Mouse (Mus musculus): ENCODE measurements at regions not wholly inside any gene's neighbourhood (a gene's known extent, or its start where the extent isn't known, plus 50 kb on each side); places are given as distances from the start of the nearest gene placed in this dataset.

DNA sequence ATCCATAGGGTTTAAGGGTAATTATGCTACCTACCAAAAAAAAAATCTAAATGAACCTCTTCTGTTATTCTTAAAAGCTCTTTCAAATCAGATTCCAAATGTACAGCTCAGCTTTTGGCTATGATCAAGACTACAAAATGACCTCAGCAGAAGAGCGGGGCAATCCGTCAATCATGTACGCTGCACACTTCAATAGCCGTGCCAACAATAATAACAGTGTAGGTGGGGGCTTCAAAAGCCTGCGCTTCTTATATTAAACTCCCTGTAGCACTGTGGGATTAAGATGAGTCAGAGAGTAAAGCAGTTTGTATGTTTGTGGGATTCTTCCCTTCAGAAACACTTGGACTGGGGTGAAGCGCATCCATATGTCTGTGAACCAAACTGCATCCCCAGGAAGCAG, 210.5 kb downstream of the Wdr11 start:
- no peaks in the 10 kb centered on the region for H3K79me2 ChIP-seq (replicated peaks; ENCODE audit: control insufficient read depth, extremely low read depth, insufficient read depth, poor library complexity, severe bottlenecking)
- no peaks in the 10 kb centered on the region for H3K36me3 ChIP-seq (replicated peaks in 1 of 2; ENCODE audit: control insufficient read depth in 1 of 2, insufficient read depth in 1 of 2, low read length in 1 of 2)
- in situ Hi-C loops (cut with MboI; ENCODE audit: low pct_ligation_motif_present, low pct_unique_long_range_greater_than_20kb, low sequenced_read_pairs), result no loop called here
- TF ChIP-seq ZNF384 (IDR thresholded peaks at IDR 0.05; ENCODE audit: low read depth, low read length) (no peak), EP300 (IDR thresholded peaks at IDR 0.05; ENCODE audit: low read length) (no peak), BHLHE40 (IDR thresholded peaks at IDR 0.05; ENCODE audit: low read depth, low read length) (no peak), MXI1 (IDR thresholded peaks at IDR 0.05; ENCODE audit: low read depth, low read length) (no peak), E2F4 (IDR thresholded peaks at IDR 0.05; ENCODE audit: insufficient replicate concordance, low read depth, low read length) (no peak), ZKSCAN1 (IDR thresholded peaks at IDR 0.05; ENCODE audit: borderline replicate concordance, low read depth, low read length) (no peak), USF1 (IDR thresholded peaks at IDR 0.05; ENCODE audit: low read depth, low read length) (no peak), KAT2A (IDR thresholded peaks at IDR 0.05; ENCODE audit: insufficient replicate concordance, low read length) (no peak), ETS1 (conservative IDR thresholded peaks at IDR 0.05; ENCODE audit: low read depth, low read length) (no peak), ZMIZ1 (IDR thresholded peaks at IDR 0.05; ENCODE audit: low read depth, low read length) (no peak)
- dilution Hi-C loops (cut with MboI; ENCODE audit: extremely low pct_ligation_motif_present, extremely low pct_unique_long_range_greater_than_20kb, low sequenced_read_pairs), result no loop called here
- no peaks in the 10 kb centered on the region for H3K9me3 ChIP-seq (replicated peaks; ENCODE audit: low read length)
- peaks cover 59% of the 10 kb centered on the region for H3K27me3 ChIP-seq (replicated peaks)
- no peak overlapping the region for H3K27ac ChIP-seq (ENCODE audit: insufficient read depth, low read depth)
- DNase-seq (ENCODE audit: extremely low read depth), result no peak
- no peak overlapping the region for H3K4me2 ChIP-seq (ENCODE audit: insufficient read depth, low read depth, poor library complexity, severe bottlenecking)
- H3K4me1 ChIP-seq (ENCODE audit: control insufficient read depth in 1 of 2, insufficient read depth in 2 of 2), result peaks cover 0 to 9% of the 10 kb centered on the region in 2 experiments; a peak in 2 of 4 replicates
- no peak overlapping the region for H3K4me3 ChIP-seq (replicated peaks in 1 of 3; ENCODE audit: low read depth in 2 of 3, low read length in 2 of 3, poor library complexity in 1 of 3)
- H3K9ac ChIP-seq (ENCODE audit: insufficient read depth, low read depth), result no peak overlapping the region

DNA sequence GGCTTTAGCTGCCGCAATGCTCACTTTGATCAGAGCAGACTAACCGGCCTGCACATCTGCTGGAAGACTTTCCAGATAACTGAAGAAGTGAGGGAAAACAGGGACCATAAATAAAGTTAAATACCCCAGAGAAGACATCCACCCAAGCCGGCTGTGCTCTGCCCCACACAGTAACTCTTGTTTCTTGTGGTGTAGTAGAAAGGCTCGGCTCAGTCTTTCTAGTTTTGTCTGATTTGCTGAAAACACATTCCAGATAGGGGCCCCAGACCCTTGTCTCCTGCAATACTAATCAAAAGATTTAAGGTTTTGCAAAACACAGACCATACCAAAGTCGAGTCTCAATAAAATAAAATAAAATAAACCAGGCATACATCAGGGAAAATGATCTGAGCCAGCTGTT, 213.7 kb downstream of the Wdr11 start:
- dilution Hi-C loops (cut with MboI; ENCODE audit: extremely low pct_ligation_motif_present, extremely low pct_unique_long_range_greater_than_20kb, low sequenced_read_pairs), result no loop called here

More for the DNA sequence above, 213.7 kb downstream of the Wdr11 start:
- DNase-seq (ENCODE audit: extremely low read depth), result no peak
- Histone ChIP-seq H3K36me3 (replicated peaks in 1 of 2; ENCODE audit: control insufficient read depth in 1 of 2, insufficient read depth in 1 of 2, low read length in 1 of 2) (no peaks in the 10 kb centered on the region), H3K27me3 (replicated peaks) (peaks cover 68% of the 10 kb centered on the region), H3K79me2 (replicated peaks; ENCODE audit: control insufficient read depth, extremely low read depth, insufficient read depth, poor library complexity, severe bottlenecking) (no peaks in the 10 kb centered on the region), H3K4me3 (replicated peaks in 1 of 3; ENCODE audit: low read depth in 2 of 3, low read length in 2 of 3, poor library complexity in 1 of 3) (no peak overlapping the region), H3K4me2 (ENCODE audit: insufficient read depth, low read depth, poor library complexity, severe bottlenecking) (no peak overlapping the region), H3K27ac (ENCODE audit: insufficient read depth, low read depth) (no peak overlapping the region), H3K4me1 (ENCODE audit: control insufficient read depth in 1 of 2, insufficient read depth in 2 of 2) (no peaks in the 10 kb centered on the region), H3K9me3 (replicated peaks; ENCODE audit: low read length) (no peaks in the 10 kb centered on the region), H3K9ac (ENCODE audit: insufficient read depth, low read depth) (no peak overlapping the region)
- in situ Hi-C loops (cut with MboI; ENCODE audit: low pct_ligation_motif_present, low pct_unique_long_range_greater_than_20kb, low sequenced_read_pairs), result no loop called here
- TF ChIP-seq ETS1 (conservative IDR thresholded peaks at IDR 0.05; ENCODE audit: low read depth, low read length) (no peak), USF1 (IDR thresholded peaks at IDR 0.05; ENCODE audit: low read depth, low read length) (no peak), E2F4 (IDR thresholded peaks at IDR 0.05; ENCODE audit: insufficient replicate concordance, low read depth, low read length) (no peak), CTCF (conservative IDR thresholded peaks at IDR 0.05 in 1 of 2, IDR thresholded peaks at IDR 0.05 in 1 of 2; ENCODE audit: low read depth in 2 of 2, low read length in 2 of 2) (no peak), UBTF (IDR thresholded peaks at IDR 0.05; ENCODE audit: low read depth, low read length) (no peak), PAX5 (IDR thresholded peaks at IDR 0.05; ENCODE audit: low read length) (no peak), JUND (conservative IDR thresholded peaks at IDR 0.05; ENCODE audit: low read depth, low read length) (no peak), ZKSCAN1 (IDR thresholded peaks at IDR 0.05; ENCODE audit: borderline replicate concordance, low read depth, low read length) (no peak), HCFC1 (IDR thresholded peaks at IDR 0.05; ENCODE audit: low read depth, low read length) (no peak), SMC3 (IDR thresholded peaks at IDR 0.05; ENCODE audit: low read depth, low read length) (no peak), MAX (IDR thresholded peaks at IDR 0.05; ENCODE audit: low read length) (no peak), ELF1 (IDR thresholded peaks at IDR 0.05; ENCODE audit: low read depth, low read length) (no peak), USF2 (conservative IDR thresholded peaks at IDR 0.05; ENCODE audit: low read depth, low read length) (no peak), CHD1 (IDR thresholded peaks at IDR 0.05; ENCODE audit: low read depth, low read length) (no peak)

All from CH12.LX (cell line).